8 mouse cellular contexts compared by ENCODE assay signal in genomic region chr12:106478381-106478781, GRCm38 (mm10).
A peak's percentile ranks its signal among the peaks of the same experiment; 100 is the strongest.
DNase-seq lines count a peak whose midpoint lies in the region; ATAC-seq lines count a peak whose summit lies in the region.

No protein-coding gene starts in this region.

- H3K36me3 ChIP-seq in embryonic facial prominence, embryonic 15.5 days, result no peaks in the 10 kb centered on the region
- H3K36me3 ChIP-seq in liver, embryonic 13.5 days, result no peaks in the 10 kb centered on the region
- H3K36me3 ChIP-seq in intestine, embryonic 15.5 days, result no peaks in the 10 kb centered on the region

- H3K9me3 ChIP-seq in embryonic facial prominence, embryonic 15.5 days (replicated peaks), result no peaks in the 10 kb centered on the region
- no peaks in the 10 kb centered on the region for H3K9me3 ChIP-seq in liver, embryonic 13.5 days (replicated peaks)
- no peaks in the 10 kb centered on the region for H3K9me3 ChIP-seq in intestine, embryonic 15.5 days

- DNase-seq in adrenal gland, adult (ENCODE audit: inconsistent age in 2 of 2, low spot score in 1 of 2), result peak; percentile 49 to 71
- DNase-seq in adrenal gland, adult 8-10 months, result no peak
- peak; percentile 22 for DNase-seq in CD4-positive helper T cell, adult 2 months (ENCODE audit: low read depth, low spot score)
- DNase-seq in liver, embryonic 13.5 days, result no peak
- no peak for DNase-seq in urinary bladder, postnatal 36 days (ENCODE audit: low spot score in 2 of 2)
- no peak for DNase-seq in thymus, postnatal 10 days (ENCODE audit: low spot score in 2 of 2)

- peaks cover 53% of the 10 kb centered on the region for H3K27me3 ChIP-seq in embryonic facial prominence, embryonic 15.5 days
- peaks cover 66% of the 10 kb centered on the region for H3K27me3 ChIP-seq in liver, embryonic 13.5 days
- peaks cover 44% of the 10 kb centered on the region for H3K27me3 ChIP-seq in intestine, embryonic 15.5 days (replicated peaks)

- under 1% methylated on average over 18 of the region's 18 CpGs for WGBS in embryonic facial prominence, embryonic 15.5 days
- 3% methylated on average over 18 of the region's 18 CpGs for WGBS in liver, embryonic 13.5 days (ENCODE audit: insufficient replicate concordance)
- under 1% methylated on average over 18 of the region's 18 CpGs for WGBS in intestine, embryonic 15.5 days

- peak overlapping the region; percentile 45 for H3K4me2 ChIP-seq in embryonic facial prominence, embryonic 15.5 days (replicated peaks)
- peak overlapping the region; percentile 34 for H3K4me2 ChIP-seq in liver, embryonic 13.5 days
- no peak overlapping the region for H3K4me2 ChIP-seq in intestine, embryonic 15.5 days (replicated peaks)

- H3K27ac ChIP-seq in embryonic facial prominence, embryonic 15.5 days (replicated peaks), result no peak overlapping the region
- H3K27ac ChIP-seq in liver, embryonic 13.5 days, result no peak overlapping the region
- no peak overlapping the region for H3K27ac ChIP-seq in intestine, embryonic 15.5 days

- H3K9ac ChIP-seq in embryonic facial prominence, embryonic 15.5 days, result no peak overlapping the region
- H3K9ac ChIP-seq in liver, embryonic 13.5 days, result no peak overlapping the region
- no peak overlapping the region for H3K9ac ChIP-seq in intestine, embryonic 15.5 days

- H3K4me3 ChIP-seq in embryonic facial prominence, embryonic 15.5 days (replicated peaks), result peak overlapping the region; percentile 32
- H3K4me3 ChIP-seq in liver, embryonic 13.5 days (replicated peaks), result peak overlapping the region; percentile 12; the same call in 1 of the 2 replicates
- H3K4me3 ChIP-seq in intestine, embryonic 15.5 days (replicated peaks), result no peak overlapping the region

- ATAC-seq in embryonic facial prominence, embryonic 15.5 days (ENCODE audit: insufficient number of reproducible peaks, low FRiP score, low TSS enrichment, low read depth), result no peak
- ATAC-seq in liver, embryonic 13.5 days (ENCODE audit: low read depth), result no peak
- no peak for ATAC-seq in intestine, embryonic 15.5 days

- H3K4me1 ChIP-seq in embryonic facial prominence, embryonic 15.5 days, result peaks cover 22% of the 10 kb centered on the region
- peaks cover 4% of the 10 kb centered on the region; the same call in 1 of the 2 replicates for H3K4me1 ChIP-seq in liver, embryonic 13.5 days (replicated peaks)
- 0 out of 2 replicates have a peak, but pooled peaks cover 7% of the 10 kb centered on the region for H3K4me1 ChIP-seq in intestine, embryonic 15.5 days (replicated peaks)

Comparison
In these comparisons a context has a peak if more than half of its experiments do, and no peak if none do; other contexts are left out.
1. DNase-seq: peak in adrenal gland, adult (2 of 2) and CD4-positive helper T cell, adult 2 months (single experiment); none in adrenal gland, adult 8-10 months (single experiment), liver, embryonic 13.5 days (single experiment), urinary bladder, postnatal 36 days (0 of 2) and thymus, postnatal 10 days (0 of 2).